Mouse (Mus musculus) CH12.LX (cell line): ENCODE measurements around the gene Epx. TPM values are rescaled to one million over a fixed set of nuclear protein-coding genes. Genes with fewer than 3 reads are reported as not detected.

Source experiments
- DNase-seq: peaks from one replicate; pipeline ENCODE4 v3.0.0-alpha.2; 2013; ENCODE audit errors: extremely low read depth
- H3K27ac ChIP-seq: 2 replicates; pipeline ENCODE4 v1.5.1; 2012; ENCODE audit warnings: low read depth, mild to moderate bottlenecking, control low read depth, moderate library complexity; ENCODE audit not compliant: insufficient read depth
- H3K27me3 ChIP-seq: replicated peaks from 2 replicates; pipeline ENCODE3; 2012; ENCODE audit warnings: inconsistent platforms
- H3K36me3 ChIP-seq, 2 experiments: replicated peaks in 1 of 2; 2 replicates each; pipeline versions ENCODE3 to v1.6.1; 2012; ENCODE audit warnings: inconsistent platforms in 1 of 2, low read length in 1 of 2, mild to moderate bottlenecking in 1 of 2, mixed read lengths in 1 of 2, moderate library complexity in 1 of 2; ENCODE audit not compliant: control insufficient read depth in 1 of 2, insufficient read depth in 1 of 2
- H3K4me1 ChIP-seq, 2 experiments: 2 replicates each; pipeline ENCODE4 v1.6.1; 2012; ENCODE audit warnings: inconsistent platforms in 1 of 2, moderate library complexity in 1 of 2; ENCODE audit not compliant: insufficient read depth in 2 of 2, control insufficient read depth in 1 of 2
- H3K4me2 ChIP-seq: 2 replicates; pipeline ENCODE4 v1.6.1; 2012; ENCODE audit warnings: low read depth, mild to moderate bottlenecking, control low read depth; ENCODE audit not compliant: poor library complexity, insufficient read depth, severe bottlenecking
- H3K4me3 ChIP-seq, 3 experiments: fragments of 150-350 bp in 1 of 3; sonication (generic) in 1 of 3; replicated peaks in 1 of 3; 2 replicates each; pipeline versions ENCODE3 to v1.5.1; 2011 to 2012; ENCODE audit warnings: low read depth in 2 of 3, low read length in 2 of 3, mild to moderate bottlenecking in 2 of 3, moderate library complexity in 2 of 3, control low read depth in 1 of 3, improper control_type of control experiment in 1 of 3, inconsistent platforms in 1 of 3, mixed read lengths in 1 of 3; ENCODE audit not compliant: poor library complexity in 1 of 3
- H3K79me2 ChIP-seq: replicated peaks from 2 replicates; pipeline ENCODE4 v1.6.1; 2012; ENCODE audit warnings: mild to moderate bottlenecking, moderate library complexity; ENCODE audit not compliant: control insufficient read depth, poor library complexity, insufficient read depth, severe bottlenecking; ENCODE audit errors: extremely low read depth
- H3K9ac ChIP-seq: 2 replicates; pipeline ENCODE4 v1.6.1; 2012; ENCODE audit warnings: low read depth, mild to moderate bottlenecking, control low read depth, moderate library complexity; ENCODE audit not compliant: insufficient read depth
- H3K9me3 ChIP-seq: replicated peaks from 2 replicates; pipeline ENCODE3; 2012; ENCODE audit warnings: low read length, inconsistent platforms, mixed read lengths
- CHD1 ChIP-seq: IDR thresholded peaks from 2 replicates; pipeline ENCODE4 v1.6.1; 2012; ENCODE audit warnings: low read depth, low read length, improper control_type of control experiment, inconsistent platforms
- CHD2 ChIP-seq: IDR thresholded peaks from 2 replicates; pipeline ENCODE4 v1.6.1; 2011; ENCODE audit warnings: low read length, improper control_type of control experiment
- CTCF ChIP-seq, 2 experiments: IDR thresholded peaks in 1 of 2; conservative IDR thresholded peaks in 1 of 2; 2 replicates each; pipeline ENCODE4 v1.5.1; 2011 to 2012; ENCODE audit warnings: low read depth in 2 of 2, low read length in 2 of 2, improper control_type of control experiment in 1 of 2, inconsistent platforms in 1 of 2, mild to moderate bottlenecking in 1 of 2, moderate library complexity in 1 of 2
- MAFK ChIP-seq: IDR thresholded peaks from 2 replicates; pipeline ENCODE4 v1.6.1; 2011; ENCODE audit warnings: low read length, improper control_type of control experiment; ENCODE audit not compliant: insufficient replicate concordance
- MAX ChIP-seq: IDR thresholded peaks from 2 replicates; pipeline ENCODE4 v1.6.1; 2011; ENCODE audit warnings: low read length, improper control_type of control experiment
- MAZ ChIP-seq: IDR thresholded peaks from 2 replicates; pipeline ENCODE4 v1.6.1; 2012; ENCODE audit warnings: low read depth, mild to moderate bottlenecking, inconsistent platforms, low read length, improper control_type of control experiment, moderate library complexity
- MEF2A ChIP-seq: IDR thresholded peaks from 2 replicates; pipeline ENCODE4 v1.6.1; 2014; ENCODE audit warnings: low read depth, mild to moderate bottlenecking, inconsistent platforms, low read length, improper control_type of control experiment, borderline replicate concordance
- MXI1 ChIP-seq: IDR thresholded peaks from 2 replicates; pipeline ENCODE4 v1.6.1; 2011; ENCODE audit warnings: mild to moderate bottlenecking, low read depth, low read length, improper control_type of control experiment
- NELFE ChIP-seq: IDR thresholded peaks from 2 replicates; pipeline ENCODE4 v1.6.1; 2011; ENCODE audit warnings: low read depth, low read length, improper control_type of control experiment
- PAX5 ChIP-seq: IDR thresholded peaks from 2 replicates; pipeline ENCODE4 v1.6.1; 2012; ENCODE audit warnings: low read length, inconsistent platforms, mixed read lengths
- RAD21 ChIP-seq: IDR thresholded peaks from 2 replicates; pipeline ENCODE4 v1.6.1; 2011; ENCODE audit warnings: low read depth, mild to moderate bottlenecking, low read length, improper control_type of control experiment, moderate library complexity
- SIN3A ChIP-seq: IDR thresholded peaks from 2 replicates; pipeline ENCODE4 v1.6.1; 2012; ENCODE audit warnings: low read length, improper control_type of control experiment, inconsistent platforms
- TBP ChIP-seq: conservative IDR thresholded peaks from 2 replicates; pipeline ENCODE4 v1.6.1; 2011; ENCODE audit warnings: low read depth, low read length, improper control_type of control experiment
- ZC3H11A ChIP-seq: IDR thresholded peaks from 2 replicates; pipeline ENCODE4 v1.6.1; 2012; ENCODE audit warnings: low read depth, mild to moderate bottlenecking, inconsistent platforms, low read length, improper control_type of control experiment
- ZKSCAN1 ChIP-seq: IDR thresholded peaks from 2 replicates; pipeline ENCODE4 v1.6.1; 2012; ENCODE audit warnings: low read depth, inconsistent platforms, low read length, improper control_type of control experiment, borderline replicate concordance
- ZNF384 ChIP-seq: IDR thresholded peaks from 2 replicates; pipeline ENCODE4 v1.6.1; 2012; ENCODE audit warnings: low read depth, low read length, improper control_type of control experiment, inconsistent platforms
- dilution Hi-C: fragments of 300-500 bp; cut with MboI; formaldehyde crosslinking; loops from 2 replicates; pipeline ENCODE4 v1.14.3; 2020; ENCODE audit warnings: low sequenced_read_pairs; ENCODE audit not compliant: extremely low pct_unique_long_range_greater_than_20kb, extremely low pct_ligation_motif_present
- in situ Hi-C: fragments of 300-500 bp; cut with MboI; formaldehyde crosslinking; loops from 3 replicates; pipeline ENCODE4 v1.14.3; 2019; ENCODE audit warnings: low sequenced_read_pairs, low pct_ligation_motif_present, low pct_unique_long_range_greater_than_20kb, mixed read lengths
- polyA plus RNA-seq: library from polyadenylated mRNA; unstranded; fragments of >175 nt; gene quantifications from 2 replicates; pipeline ENCODE4 v1.2.1, GENCODE M21; 2012; ENCODE audit warnings: low read depth; ENCODE audit not compliant: insufficient read length
- total RNA-seq, 2 experiments: library from RNA; depleted of rRNA; stranded (reverse); fragments of 300-350 nt in 1 of 2; fragments of >200 nt in 1 of 2; gene quantifications; 2 replicates each; pipeline ENCODE4 v1.2.3; 2012 to 2014

Epx gene
- total and polyA plus RNA-seq, 3 experiments, result not detected

DNA sequence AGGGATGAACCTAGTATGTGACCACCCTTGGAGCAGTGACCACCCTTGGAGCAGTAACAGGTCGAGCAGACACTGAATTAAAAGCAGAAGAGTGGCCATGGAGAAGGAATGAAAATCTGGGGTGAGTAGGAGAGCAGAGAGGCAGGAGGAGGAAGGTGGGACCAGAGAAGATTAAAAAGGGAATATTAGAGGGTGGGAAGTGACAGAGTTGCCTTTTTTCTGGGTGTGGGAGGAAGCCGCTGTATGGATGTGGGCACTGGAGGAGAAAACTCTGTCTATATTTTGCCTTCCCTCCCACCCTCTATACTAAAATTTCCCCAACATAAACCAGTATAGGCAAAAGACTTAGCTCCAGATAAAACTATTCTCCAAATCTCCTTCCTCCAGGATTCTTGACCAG lies 45.0 kb upstream of the Epx start (continued):
- TF ChIP-seq RAD21, result no peak
- no peak for TF ChIP-seq MAZ

DNA sequence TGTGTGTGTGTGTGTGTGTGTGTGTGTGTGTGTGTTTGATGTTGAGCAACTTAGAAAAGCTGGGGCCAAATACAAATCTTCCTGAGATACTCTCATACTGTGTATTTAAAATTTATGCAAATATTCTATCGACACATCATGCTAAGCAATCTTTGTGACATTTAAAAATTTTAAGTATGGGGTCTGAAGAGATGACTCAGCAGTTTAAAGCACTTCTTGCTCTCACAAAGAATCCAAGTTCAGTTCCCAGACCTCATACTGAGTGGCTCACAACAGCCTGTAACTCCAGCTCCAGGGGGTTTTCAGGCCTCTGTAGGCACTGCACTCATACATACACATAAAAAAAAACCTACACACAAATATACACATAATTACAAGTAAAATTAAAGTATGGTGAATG lies 40.7 kb upstream of the Epx start:
- in situ Hi-C loops (no loop called here), dilution Hi-C loops (no loop called here)
- no peaks in the 10 kb centered on the region for H3K36me3 ChIP-seq
- no peak overlapping the region for H3K4me3 ChIP-seq
- no peak for DNase-seq
- no peak overlapping the region for H3K9ac ChIP-seq
- H3K4me1 ChIP-seq, result no peaks in the 10 kb centered on the region
- H3K9me3 ChIP-seq, result no peaks in the 10 kb centered on the region
- no peak for TF ChIP-seq MAX
- peak; percentile 86 for TF ChIP-seq MAFK
- no peak for TF ChIP-seq ZNF384
- no peak overlapping the region for H3K27ac ChIP-seq
- peaks cover 69% of the 10 kb centered on the region for H3K27me3 ChIP-seq
- H3K4me2 ChIP-seq, result no peak overlapping the region
- H3K79me2 ChIP-seq, result no peaks in the 10 kb centered on the region

DNA sequence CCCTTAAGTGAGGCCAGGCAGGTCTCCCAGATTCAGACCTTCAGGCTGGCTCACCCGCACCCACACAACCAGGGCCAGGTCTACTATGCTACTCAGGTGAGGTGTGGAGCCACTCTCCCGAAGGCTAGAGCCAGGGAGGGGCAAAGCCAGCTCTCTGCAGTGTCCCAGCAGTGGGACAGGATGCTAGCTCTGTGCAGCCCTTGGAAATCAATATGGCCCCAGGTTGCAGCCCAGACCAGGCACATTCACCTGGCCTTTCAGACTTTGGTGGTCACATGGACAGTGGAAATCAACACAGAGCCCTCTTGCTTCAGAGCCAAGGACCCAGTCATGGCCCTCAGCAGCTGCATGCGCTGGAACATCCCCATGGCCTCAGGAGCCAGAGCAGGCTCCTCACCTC lies 29.0 kb upstream of the Epx start:
- no peak overlapping the region for H3K4me2 ChIP-seq
- H3K9ac ChIP-seq, result no peak overlapping the region
- peaks cover 48% of the 10 kb centered on the region for H3K27me3 ChIP-seq
- no peak for DNase-seq
- in situ Hi-C loops, result no loop called here
- H3K4me3 ChIP-seq, result no peak overlapping the region
- H3K9me3 ChIP-seq, result peaks cover 2% of the 10 kb centered on the region
- no peaks in the 10 kb centered on the region for H3K36me3 ChIP-seq
- TF ChIP-seq CHD1 (no peak), MAFK (no peak), TBP (no peak), PAX5 (no peak), CTCF (conservative IDR thresholded peaks at IDR 0.05 in 1 of 2, IDR thresholded peaks at IDR 0.05 in 1 of 2; ENCODE audit: low read depth in 2 of 2, low read length in 2 of 2) (no peak), NELFE (no peak), MXI1 (no peak), ZKSCAN1 (no peak), CHD2 (no peak)
- no peaks in the 10 kb centered on the region for H3K79me2 ChIP-seq
- dilution Hi-C loops, result no loop called here
- H3K27ac ChIP-seq, result no peak overlapping the region
- H3K4me1 ChIP-seq, result peaks cover 4 to 8% of the 10 kb centered on the region in 2 experiments; a peak in 2 of 4 replicates

DNA sequence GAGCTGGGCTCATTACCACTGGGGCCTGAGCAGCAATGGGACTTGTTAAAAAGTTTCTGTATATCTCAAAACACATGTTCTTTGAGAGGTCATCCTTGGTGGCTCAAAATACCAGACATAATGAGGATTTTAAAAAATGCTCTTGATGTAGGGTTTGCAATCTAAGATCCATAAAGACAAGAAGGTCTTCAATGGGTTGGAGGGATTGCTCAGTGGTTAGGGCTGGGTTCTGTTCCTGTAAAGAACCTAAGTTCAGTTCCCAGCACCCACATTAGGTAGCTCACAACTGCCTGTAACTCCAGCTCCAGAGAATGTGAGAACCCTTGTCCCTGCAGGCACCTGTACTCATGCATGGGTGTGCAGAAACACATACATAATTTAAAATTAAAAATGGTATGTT lies 22.0 kb upstream of the Epx start, which contains the start of gene Olfr463:
Olfr463 (minus strand) TSS at position 101 of the 400 bp plus-strand sequence.
- dilution Hi-C loops, result no loop called here

More for the DNA sequence above, 22.0 kb upstream of the Epx start, which contains the start of gene Olfr463:
- TF ChIP-seq SIN3A, result no peak
- no peak for TF ChIP-seq MAZ
- no peak for TF ChIP-seq ZC3H11A
- no peak for TF ChIP-seq MEF2A
- H3K9me3 ChIP-seq, result peaks cover 2% of the 10 kb centered on the region
- no peak for DNase-seq
- no peaks in the 10 kb centered on the region for H3K79me2 ChIP-seq
- H3K36me3 ChIP-seq, result no peaks in the 10 kb centered on the region
- peaks cover 50% of the 10 kb centered on the region for H3K27me3 ChIP-seq
- H3K4me2 ChIP-seq, result no peak within 1 kb of the TSS
- H3K27ac ChIP-seq, result no peak within 1 kb of the TSS
- H3K9ac ChIP-seq, result no peak within 1 kb of the TSS
- H3K4me3 ChIP-seq, result no peak within 1 kb of the TSS
- peaks cover 0 to 3% of the 10 kb centered on the region in 2 experiments; a peak in 2 of 4 replicates for H3K4me1 ChIP-seq
- in situ Hi-C loops, result no loop called here
